Mouse (Mus musculus): Measurements from ENCODE around the gene Tcp11l2. TPM values are rescaled to one million over a fixed set of nuclear protein-coding genes. Genes with fewer than 3 reads are reported as not detected.

Gene Tcp11l2
- total and polyA plus RNA-seq, 2 experiments from 2014 or later = 10.5 to 15.0 TPM

DNA sequence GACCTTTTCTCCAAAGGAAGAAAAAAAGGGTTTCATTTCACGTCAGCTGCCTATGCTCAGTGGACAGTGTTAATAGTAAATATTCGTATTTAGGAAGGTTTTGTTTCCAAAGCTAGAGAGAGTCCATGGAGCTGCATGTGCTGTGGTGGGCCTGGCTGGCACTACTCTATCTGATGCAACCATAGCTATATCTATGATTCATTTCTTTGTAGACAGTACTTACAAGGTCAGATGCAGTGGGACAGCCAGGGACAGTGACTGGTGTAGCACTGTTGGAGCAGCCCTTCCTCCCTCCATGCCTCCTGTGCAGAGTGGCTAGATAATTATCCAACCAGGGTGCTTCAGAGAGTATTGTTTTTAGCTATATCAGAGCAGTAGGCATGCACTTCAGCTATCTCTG is 35.9 kb downstream of the Tcp11l2 start:
- H3K4me3 ChIP-seq (ENCODE audit: low read depth, low read length) = no peak overlapping the region
- H3K9me3 ChIP-seq (ENCODE audit: low read length) = no peaks in the 10 kb centered on the region
- ATAC-seq (ENCODE audit: low FRiP score) (no peak), DNase-seq (ENCODE audit: low spot score) (no peak)
- no peak overlapping the region for H3K4me2 ChIP-seq (ENCODE audit: low read depth, low read length, poor library complexity, severe bottlenecking)
- no peaks in the 10 kb centered on the region for H3K27me3 ChIP-seq (ENCODE audit: insufficient read depth, low read length)
- H3K4me1 ChIP-seq (ENCODE audit: insufficient read depth, low read length) = no peaks in the 10 kb centered on the region
- H3K36me3 ChIP-seq (ENCODE audit: insufficient read depth, low read length) = peaks cover 7% of the 10 kb centered on the region; the same call in 1 of the 2 replicates
- H3K27ac ChIP-seq (ENCODE audit: low read depth, low read length) = no peak overlapping the region
- H3K9ac ChIP-seq (replicated peaks; ENCODE audit: low read length, poor library complexity, severe bottlenecking) = no peak overlapping the region
- 69% methylated on average over 2 of the region's 2 CpGs for WGBS
- TF ChIP-seq CTCF (IDR thresholded peaks at IDR 0.05) = no peak

DNA sequence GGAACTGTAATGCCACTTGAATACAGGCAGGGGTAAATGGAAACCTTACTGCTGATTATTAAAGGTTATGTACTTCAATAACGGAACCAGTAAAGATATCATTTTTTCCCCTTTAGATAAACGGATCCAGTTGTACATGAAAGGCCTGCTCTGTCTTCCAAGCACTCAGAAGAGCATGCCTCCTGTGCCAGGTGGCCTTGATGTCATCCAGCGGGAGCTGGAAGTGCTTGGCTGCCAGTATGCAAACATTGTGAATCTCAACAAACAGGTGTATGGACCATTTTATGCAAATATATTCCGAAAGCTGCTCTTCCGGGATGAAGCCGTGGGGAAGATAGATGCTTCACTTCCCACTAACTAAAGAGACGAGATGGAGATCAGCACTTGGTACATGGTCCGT is 36.9 kb downstream of the Tcp11l2 start:
- Histone ChIP-seq H3K36me3 (ENCODE audit: insufficient read depth, low read length) (peaks cover 7% of the 10 kb centered on the region; the same call in 1 of the 2 replicates), H3K4me3 (ENCODE audit: low read depth, low read length) (no peak overlapping the region), H3K4me1 (ENCODE audit: insufficient read depth, low read length) (no peaks in the 10 kb centered on the region), H3K9me3 (ENCODE audit: low read length) (no peaks in the 10 kb centered on the region), H3K4me2 (ENCODE audit: low read depth, low read length, poor library complexity, severe bottlenecking) (no peak overlapping the region), H3K9ac (replicated peaks; ENCODE audit: low read length, poor library complexity, severe bottlenecking) (no peak overlapping the region; the same call in 1 of the 2 replicates), H3K27ac (ENCODE audit: low read depth, low read length) (no peak overlapping the region), H3K27me3 (ENCODE audit: insufficient read depth, low read length) (no peaks in the 10 kb centered on the region)
- 82% methylated on average over 8 of the region's 8 CpGs for WGBS
- no peak for TF ChIP-seq CTCF (IDR thresholded peaks at IDR 0.05)
- ATAC-seq (ENCODE audit: low FRiP score) = no peak
- DNase-seq (ENCODE audit: low spot score) = no peak

DNA sequence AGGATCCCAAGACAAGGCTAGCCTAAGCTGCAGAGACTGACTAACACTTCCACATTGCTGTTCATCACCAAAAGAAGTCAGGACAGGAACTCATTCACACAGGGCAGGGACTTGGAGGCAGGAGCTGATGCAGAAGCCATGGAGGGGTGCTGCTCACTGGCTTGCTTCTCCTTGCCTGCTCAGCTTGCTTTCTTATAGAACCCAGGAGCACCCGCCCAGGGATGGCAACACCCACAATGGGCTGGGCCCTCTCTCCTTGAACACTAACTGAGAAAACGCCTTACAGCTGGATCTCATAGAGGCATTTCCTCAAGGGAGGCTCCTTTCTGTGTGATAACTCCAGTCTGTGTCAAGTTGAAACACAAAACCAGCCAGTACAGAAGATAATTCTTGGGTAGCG is 38.6 kb downstream of the Tcp11l2 start:
- no peak for ATAC-seq (ENCODE audit: low FRiP score)
- 83% methylated on average over 3 of the region's 3 CpGs for WGBS
- TF ChIP-seq CTCF (IDR thresholded peaks at IDR 0.05) = no peak
- Histone ChIP-seq H3K27ac (ENCODE audit: low read depth, low read length) (no peak overlapping the region), H3K9ac (replicated peaks; ENCODE audit: low read length, poor library complexity, severe bottlenecking) (no peak overlapping the region), H3K4me3 (ENCODE audit: low read depth, low read length) (no peak overlapping the region), H3K4me2 (ENCODE audit: low read depth, low read length, poor library complexity, severe bottlenecking) (no peak overlapping the region), H3K27me3 (ENCODE audit: insufficient read depth, low read length) (no peaks in the 10 kb centered on the region), H3K36me3 (ENCODE audit: insufficient read depth, low read length) (no peaks in the 10 kb centered on the region), H3K4me1 (ENCODE audit: insufficient read depth, low read length) (no peaks in the 10 kb centered on the region), H3K9me3 (ENCODE audit: low read length) (no peaks in the 10 kb centered on the region)
- no peak for DNase-seq (ENCODE audit: low spot score)

DNA sequence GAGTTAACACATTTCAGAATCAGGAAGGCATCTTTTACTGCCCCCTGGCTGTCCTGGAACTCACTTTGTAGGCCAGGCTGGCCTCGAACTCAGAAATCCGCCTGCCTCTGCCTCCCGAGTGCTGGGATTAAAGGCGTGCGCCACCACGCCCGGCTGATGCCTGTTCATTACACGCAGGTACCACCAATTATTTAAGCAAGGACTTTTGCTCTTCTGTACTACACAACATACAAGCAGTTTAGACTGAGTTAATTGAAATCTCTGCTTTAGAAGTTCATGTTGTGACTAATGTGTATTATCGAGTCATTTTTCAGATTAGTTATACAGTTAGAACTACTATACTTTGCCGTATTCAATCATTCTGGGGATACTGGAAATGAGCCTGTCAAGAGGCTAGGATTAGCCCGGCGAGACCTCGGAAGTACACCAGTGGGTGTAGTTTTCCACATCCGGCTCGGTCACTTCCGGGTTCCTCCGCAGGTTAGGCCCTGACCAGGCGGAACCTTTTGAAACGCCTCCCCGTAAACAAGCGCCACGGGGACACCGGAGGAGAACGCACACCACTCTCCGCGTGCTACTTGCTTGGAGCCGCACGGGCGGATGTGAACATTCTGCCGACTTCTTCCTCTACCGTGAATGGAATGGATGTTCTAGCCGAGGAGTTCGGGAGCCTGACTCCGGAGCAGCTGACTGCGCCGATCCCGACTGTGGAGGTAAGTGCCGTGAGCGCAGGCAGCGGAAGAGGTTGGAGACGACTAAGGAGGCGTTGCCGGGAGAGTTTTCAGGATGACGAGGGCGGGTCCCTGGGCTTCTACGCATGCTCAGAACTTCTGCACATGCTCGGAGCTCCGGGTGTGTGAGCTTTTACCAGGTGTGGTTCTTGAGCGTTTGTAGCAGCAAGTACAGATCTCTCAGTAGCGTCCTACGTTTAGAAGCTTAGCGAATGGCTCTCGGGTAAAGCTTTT is 45.7 kb downstream of the Tcp11l2 start, which contains the start of gene Polr3b:
Gene Polr3b, plus strand, starts transcription at position 467 of the 965 bp plus-strand sequence.
- H3K9me3 ChIP-seq (ENCODE audit: low read length) = no peaks in the 10 kb centered on the region
- H3K36me3 ChIP-seq (ENCODE audit: insufficient read depth, low read length) = no peaks in the 10 kb centered on the region
- H3K27ac ChIP-seq (ENCODE audit: low read depth, low read length) = peak within 1 kb of the TSS; percentile 79
- WGBS = 7% methylated on average over 53 of the region's 53 CpGs
- H3K4me1 ChIP-seq (ENCODE audit: insufficient read depth, low read length) = 0 out of 2 replicates have a peak, but pooled peaks cover 5% of the 10 kb centered on the region
- peak within 1 kb of the TSS; percentile 48 for H3K9ac ChIP-seq (replicated peaks; ENCODE audit: low read length, poor library complexity, severe bottlenecking)
- H3K27me3 ChIP-seq (ENCODE audit: insufficient read depth, low read length) = no peaks in the 10 kb centered on the region
- ATAC-seq (ENCODE audit: low FRiP score) (peak; percentile 98), DNase-seq (ENCODE audit: low spot score) (peak; percentile 96)
- H3K4me2 ChIP-seq (ENCODE audit: low read depth, low read length, poor library complexity, severe bottlenecking) = peak within 1 kb of the TSS; percentile 74
- H3K4me3 ChIP-seq (ENCODE audit: low read depth, low read length) = peak within 1 kb of the TSS; percentile 56
- peak; percentile 38 for TF ChIP-seq CTCF (IDR thresholded peaks at IDR 0.05)

DNA sequence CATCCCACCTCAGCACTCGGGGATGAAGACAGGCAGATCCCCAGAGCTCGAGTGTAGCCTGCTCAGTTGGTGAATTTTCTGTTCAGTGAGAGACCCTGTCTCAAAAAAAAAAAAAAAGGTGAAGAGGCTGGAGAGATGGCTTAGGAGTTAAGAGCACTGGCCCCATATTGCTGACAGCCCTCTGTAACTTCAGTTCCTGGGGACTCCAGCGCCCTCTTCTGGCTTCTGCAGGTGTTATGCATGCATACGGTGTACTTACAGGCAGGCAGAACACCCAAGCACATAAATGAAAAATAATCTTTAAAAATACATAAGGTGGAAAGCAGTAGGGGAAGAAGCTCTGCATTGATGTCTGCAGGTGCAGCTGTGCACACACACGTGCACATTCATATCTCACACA is 54.8 kb downstream of the Tcp11l2 start:
- 65% methylated on average over 5 of the region's 5 CpGs for WGBS
- ATAC-seq (ENCODE audit: low FRiP score) (no peak), DNase-seq (ENCODE audit: low spot score) (peak; percentile 57)
- Histone ChIP-seq H3K27ac (ENCODE audit: low read depth, low read length) (no peak overlapping the region), H3K4me1 (ENCODE audit: insufficient read depth, low read length) (no peaks in the 10 kb centered on the region), H3K27me3 (ENCODE audit: insufficient read depth, low read length) (no peaks in the 10 kb centered on the region), H3K9ac (replicated peaks; ENCODE audit: low read length, poor library complexity, severe bottlenecking) (no peak overlapping the region), H3K36me3 (ENCODE audit: insufficient read depth, low read length) (peaks cover 24% of the 10 kb centered on the region), H3K9me3 (ENCODE audit: low read length) (no peaks in the 10 kb centered on the region), H3K4me2 (ENCODE audit: low read depth, low read length, poor library complexity, severe bottlenecking) (no peak overlapping the region), H3K4me3 (ENCODE audit: low read depth, low read length) (no peak overlapping the region)
- TF ChIP-seq CTCF (IDR thresholded peaks at IDR 0.05) = peak; percentile 69

DNA sequence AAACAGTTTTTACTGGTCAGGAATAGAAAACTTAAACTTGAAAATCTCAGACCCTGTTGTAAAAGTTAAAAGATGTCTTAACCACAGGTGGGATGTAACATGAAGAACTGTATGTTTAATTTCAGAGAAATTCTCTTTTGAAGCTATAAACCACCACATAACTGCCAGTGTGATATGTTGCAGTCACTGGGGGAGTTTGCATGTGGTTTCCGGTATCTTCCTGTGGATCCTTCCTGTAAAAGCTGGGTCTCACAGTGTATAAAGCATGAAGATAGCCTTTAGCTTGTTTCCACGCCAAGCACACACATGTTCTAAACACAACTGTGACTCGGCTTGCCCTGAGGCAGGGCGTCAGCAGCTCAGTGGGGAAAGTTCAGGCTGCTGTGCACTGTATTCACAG is 55.6 kb downstream of the Tcp11l2 start:
- Histone ChIP-seq H3K4me2 (ENCODE audit: low read depth, low read length, poor library complexity, severe bottlenecking) (no peak overlapping the region), H3K27ac (ENCODE audit: low read depth, low read length) (no peak overlapping the region), H3K9me3 (ENCODE audit: low read length) (no peaks in the 10 kb centered on the region), H3K9ac (replicated peaks; ENCODE audit: low read length, poor library complexity, severe bottlenecking) (no peak overlapping the region), H3K36me3 (ENCODE audit: insufficient read depth, low read length) (peaks cover 28% of the 10 kb centered on the region), H3K27me3 (ENCODE audit: insufficient read depth, low read length) (no peaks in the 10 kb centered on the region), H3K4me1 (ENCODE audit: insufficient read depth, low read length) (no peaks in the 10 kb centered on the region), H3K4me3 (ENCODE audit: low read depth, low read length) (no peak overlapping the region)
- 93% methylated on average over 4 of the region's 4 CpGs for WGBS
- no peak for DNase-seq (ENCODE audit: low spot score)
- no peak for TF ChIP-seq CTCF (IDR thresholded peaks at IDR 0.05)
- no peak for ATAC-seq (ENCODE audit: low FRiP score)

Measured in midbrain, postnatal 0 days (tissue).